Mouse (Mus musculus): ENCODE data around the gene Rsc1a1.

DNA sequence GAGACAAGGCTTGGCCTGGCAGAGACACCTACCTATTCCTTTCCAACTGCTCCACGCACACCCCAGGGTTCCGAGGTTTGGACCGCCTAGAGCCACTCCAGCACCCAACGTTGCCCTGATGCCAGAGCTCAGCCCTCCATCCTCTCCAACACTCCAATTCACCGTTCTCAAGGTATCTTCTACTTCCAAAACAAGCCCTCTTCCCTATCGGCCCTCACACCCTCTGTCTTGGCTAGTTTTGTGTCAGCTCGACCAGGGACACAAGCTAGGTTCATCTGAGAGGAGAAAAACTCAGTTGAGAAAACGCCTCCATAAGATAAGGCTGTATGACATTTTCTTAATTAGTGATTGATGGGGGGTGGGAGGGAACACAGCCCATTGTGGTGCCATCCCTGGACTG is 20.6 kb downstream of the Rsc1a1 start, which contains the start of gene Plekhm2:
- TF ChIP-seq CTCF (IDR thresholded peaks at IDR 0.05) (no peak), POLR2A (IDR thresholded peaks at IDR 0.05; ENCODE audit: insufficient read depth, low read depth, low read length) (no peak), EP300 (IDR thresholded peaks at IDR 0.05; ENCODE audit: insufficient read depth, low read depth, low read length) (no peak)

Data from heart, adult 2 months (tissue).